Mouse (Mus musculus): ENCODE measurements around the gene Tmprss6.

The Tmprss6 gene

DNA sequence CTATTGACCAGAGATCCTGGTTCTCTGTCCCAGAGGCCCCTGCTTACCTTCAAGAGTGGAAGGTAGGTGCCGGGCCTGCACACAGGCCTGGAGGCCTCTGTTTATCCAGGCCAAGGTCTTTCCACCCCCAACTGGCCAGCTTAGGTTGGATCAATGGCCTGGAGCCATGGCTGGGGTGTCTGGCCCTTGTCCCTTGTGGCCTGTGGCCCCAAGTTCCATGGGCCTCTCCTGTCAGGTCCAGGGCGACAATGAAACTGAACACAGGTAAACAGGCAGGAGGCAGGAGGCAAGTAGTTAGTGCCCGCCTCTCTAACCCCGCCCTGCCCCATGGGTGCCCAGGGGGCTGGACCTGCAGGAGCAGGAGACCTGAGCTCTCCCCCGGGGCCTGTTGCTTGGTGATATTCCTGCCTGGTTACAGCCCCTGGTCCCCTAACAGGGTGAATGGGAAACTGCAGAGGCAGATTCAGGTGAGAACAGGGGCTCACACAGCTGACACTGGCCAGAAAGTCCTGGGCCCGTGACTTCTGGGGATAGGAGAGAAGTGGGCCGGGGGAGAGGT, at the start of gene Tmprss6:
Gene Tmprss6, minus strand, starts transcription at position 256 of the 559 bp plus-strand sequence.
- no peak for DNase-seq

DNA sequence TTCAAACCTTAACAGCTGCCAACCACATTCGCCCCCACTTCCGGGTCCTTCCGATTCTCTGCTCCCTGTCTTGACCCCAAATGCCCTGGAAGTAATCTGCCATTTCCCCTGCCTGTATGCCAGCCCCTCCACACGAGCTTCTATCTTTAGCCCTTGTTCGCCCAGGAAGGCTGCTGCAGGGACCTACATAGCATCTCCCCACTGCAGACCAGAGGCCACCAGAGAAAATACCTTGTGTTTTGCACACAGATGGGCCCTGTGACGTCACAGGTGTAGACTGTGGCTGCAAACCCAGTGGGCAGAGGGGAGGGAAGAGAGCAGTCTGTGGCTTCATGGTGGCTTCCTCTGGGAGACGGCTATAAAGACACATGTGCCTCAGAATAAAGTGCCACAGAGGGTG, 49.8 kb upstream of the Tmprss6 start:
- DNase-seq: no peak

DNA sequence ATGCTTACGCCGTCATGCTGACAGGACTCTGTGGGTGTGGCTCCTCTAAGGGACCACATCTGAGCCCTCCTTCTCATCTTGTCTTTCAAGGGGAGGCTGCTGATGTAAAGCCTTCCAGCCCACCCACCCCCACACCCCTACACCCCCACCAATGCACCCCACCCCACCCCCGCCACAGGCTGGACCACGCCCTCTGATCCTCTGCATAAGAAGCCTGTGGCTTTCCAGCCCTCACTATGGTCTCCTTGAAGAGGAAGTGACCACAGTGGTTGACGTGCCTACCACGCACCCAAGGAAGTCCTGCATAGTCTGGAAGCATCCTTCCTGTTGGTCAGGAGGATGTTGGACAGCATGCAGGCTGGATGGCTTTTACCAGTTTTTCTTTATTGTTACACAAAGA, 47.3 kb upstream of the Tmprss6 start:
- DNase-seq: no peak

DNA sequence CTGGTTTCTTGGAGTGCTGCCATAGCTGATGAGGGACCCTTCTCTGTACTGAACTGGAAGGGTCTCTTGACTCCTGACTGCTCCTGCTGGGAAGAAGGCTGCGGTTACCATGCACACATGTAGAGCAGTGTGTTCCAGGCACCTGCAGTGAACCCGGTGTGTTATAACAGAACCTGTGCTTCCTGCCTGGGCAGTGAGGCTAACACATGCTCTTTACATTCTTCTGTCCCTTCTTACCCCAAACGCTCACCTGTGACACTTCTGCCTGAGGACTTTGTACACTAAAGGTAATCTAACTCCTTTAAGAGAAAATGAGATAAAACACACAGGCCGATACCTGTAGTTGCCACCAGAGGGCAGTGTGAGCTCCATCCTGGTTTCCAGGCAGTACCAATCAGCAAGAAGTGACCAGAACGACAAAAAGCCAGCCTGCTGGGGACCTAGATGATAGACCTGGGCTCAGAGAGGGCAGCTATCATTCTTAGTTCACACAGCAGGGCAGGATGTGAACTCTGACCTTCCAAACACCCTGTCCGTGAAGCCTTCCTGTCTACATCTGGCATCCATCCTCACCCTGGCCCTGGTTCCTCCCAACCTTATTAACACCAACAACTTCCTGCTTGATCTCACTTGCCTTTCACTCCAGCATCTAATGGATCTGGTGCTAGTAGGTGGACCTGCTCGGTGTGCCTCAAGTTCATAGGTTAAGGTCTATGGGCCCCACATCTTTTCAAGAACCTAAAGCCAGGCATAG, 46.1 kb upstream of the Tmprss6 start:
- peak; percentile 57 for DNase-seq

DNA sequence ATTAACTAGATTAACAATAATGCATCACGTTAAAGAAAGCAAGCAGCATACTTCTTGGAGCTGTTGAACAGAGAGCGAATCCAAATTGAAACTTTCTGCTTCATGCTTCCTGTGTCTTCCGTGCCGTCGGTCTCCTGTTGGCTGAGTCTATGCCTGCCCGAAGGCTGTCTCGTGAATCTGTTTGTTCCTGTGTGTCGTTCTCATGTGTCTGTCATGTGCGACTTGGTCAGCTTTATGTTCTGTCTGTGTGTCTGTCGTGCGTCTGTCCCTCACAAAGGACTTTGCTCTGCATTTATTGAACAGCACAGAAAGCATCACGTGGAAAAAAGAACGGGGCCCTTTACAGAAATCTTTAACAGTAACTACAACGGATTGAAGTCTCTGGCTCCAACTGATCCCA, 44.6 kb upstream of the Tmprss6 start:
- no peak for DNase-seq

DNA sequence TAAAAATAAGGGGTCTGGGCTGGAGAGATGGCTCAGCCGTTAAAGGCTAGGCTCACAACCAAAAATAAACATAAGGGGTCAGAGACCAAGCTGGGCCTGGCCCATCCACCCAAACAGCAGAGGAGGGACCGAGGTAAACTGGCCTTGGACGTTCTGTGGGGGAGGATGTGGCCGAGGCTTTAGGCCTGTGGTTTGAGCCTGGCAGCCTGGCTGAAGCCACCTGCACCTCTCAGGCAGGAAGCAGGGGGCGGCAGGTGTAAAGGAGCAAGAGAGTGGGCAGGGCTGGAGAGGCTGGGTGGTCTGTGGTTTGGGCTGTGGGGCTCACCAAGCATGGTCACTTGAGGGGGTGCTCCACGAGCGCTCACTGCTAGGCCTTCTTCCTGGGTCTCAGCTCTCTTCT, 43.5 kb upstream of the Tmprss6 start:
- DNase-seq: no peak

DNA sequence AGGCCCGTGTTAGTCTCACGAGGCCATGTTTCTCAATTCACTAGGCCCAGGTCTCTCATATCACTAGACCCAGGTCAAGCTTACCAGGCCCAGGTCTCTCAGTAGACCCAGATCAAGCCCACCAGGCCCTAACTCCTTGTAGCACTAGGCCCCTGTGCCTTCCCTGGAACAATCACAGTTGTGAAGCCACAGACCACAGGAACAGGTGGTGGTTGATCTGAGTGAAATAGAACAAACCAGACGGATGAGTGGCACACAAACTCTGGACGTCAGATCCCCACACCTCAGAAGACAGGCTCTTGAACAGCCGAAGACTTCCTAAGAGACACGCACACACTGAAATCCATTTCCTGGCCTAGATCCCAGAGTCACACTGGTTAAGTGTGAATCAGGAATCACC, 42.3 kb upstream of the Tmprss6 start:
- no peak for DNase-seq

DNA sequence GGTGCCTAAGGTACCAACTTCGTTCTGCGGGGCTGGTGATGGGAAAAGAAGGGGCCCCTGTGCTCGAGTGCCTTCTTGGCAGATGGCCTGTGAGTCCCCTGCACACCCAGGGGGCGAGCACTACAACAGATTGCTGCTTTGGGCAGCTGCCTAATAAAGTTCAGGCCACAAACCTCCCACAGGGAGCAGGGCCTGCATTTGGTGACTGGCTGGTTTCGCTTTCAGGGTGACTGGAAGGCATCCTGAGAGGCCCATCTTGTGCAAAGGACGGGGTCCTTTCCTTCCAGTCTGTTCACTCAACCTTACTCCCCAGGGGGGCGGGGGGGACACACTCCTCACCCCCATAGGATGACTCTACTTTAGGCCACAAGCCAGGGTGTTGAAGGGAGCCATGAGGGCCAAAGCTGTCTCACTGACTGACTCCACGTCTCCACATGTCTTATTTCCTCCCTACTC, 41.7 kb upstream of the Tmprss6 start:
- DNase-seq: no peak

DNA sequence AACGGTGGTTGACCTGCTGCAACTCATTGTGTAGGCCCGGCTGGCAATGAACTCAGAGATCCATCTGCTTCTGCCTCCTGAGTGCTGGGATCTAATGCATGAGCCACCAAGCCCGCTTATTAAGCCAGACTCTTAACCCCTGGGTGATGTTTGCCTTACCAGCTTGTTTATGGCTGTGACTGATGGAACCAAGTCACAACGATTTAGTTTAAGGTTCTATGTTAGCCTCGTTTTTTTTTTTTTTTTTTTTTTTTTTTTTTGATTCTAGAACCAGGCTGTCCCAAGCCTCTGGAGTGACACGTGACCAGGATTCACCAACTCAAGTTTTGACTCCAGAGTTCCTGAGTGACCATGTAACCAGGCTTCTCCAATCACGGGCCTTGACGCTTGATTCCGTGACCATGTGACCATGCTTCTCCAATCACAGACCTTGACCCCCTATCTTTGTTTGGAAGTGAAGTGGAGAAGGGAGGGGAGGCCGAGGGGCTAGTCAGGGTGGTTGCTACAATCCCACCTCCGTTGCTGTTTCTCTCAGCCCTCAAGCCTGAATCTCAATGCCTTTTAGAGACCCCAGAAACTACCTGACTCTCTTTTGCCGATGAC, 41.0 kb upstream of the Tmprss6 start:
- no peak for DNase-seq

DNA sequence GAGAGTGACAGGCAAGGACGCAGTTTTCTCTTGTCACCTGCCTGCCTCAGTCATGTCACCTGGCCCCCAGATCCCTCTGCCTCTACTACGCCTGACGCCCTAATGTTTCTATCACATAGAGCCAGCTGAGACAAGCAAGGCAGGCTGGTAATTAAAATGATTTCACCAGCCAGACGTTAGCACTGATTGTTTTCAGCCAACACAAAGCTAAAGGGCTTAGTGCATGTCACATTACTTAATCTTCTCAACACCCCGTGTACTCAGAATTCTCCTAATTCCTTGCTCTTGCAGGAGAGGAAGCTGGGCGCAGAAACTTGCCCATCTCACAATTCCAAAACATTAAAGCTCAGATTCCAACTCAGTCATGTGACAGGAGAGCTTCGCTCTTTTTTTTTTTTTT, 40.0 kb upstream of the Tmprss6 start:
- DNase-seq: no peak

DNA sequence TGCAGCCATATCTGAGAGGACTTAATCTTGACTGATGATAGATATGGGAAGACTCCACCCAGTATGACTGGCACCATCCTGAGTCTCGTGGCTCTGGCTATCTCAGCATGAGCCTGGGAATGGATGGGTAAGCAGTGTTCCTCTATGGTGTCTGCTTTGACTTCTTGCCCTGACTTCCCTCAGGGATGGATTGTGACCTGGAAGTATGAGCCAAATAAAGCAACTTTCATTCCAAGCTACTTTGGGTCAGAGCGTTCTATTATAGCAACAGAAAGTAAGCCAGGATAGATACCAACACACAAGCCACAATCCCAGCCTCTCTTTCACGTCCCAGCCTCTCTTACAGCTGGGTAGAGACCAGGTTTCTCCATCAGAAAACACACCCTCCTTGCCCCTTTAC, 37.1 kb upstream of the Tmprss6 start:
- no peak for DNase-seq

DNA sequence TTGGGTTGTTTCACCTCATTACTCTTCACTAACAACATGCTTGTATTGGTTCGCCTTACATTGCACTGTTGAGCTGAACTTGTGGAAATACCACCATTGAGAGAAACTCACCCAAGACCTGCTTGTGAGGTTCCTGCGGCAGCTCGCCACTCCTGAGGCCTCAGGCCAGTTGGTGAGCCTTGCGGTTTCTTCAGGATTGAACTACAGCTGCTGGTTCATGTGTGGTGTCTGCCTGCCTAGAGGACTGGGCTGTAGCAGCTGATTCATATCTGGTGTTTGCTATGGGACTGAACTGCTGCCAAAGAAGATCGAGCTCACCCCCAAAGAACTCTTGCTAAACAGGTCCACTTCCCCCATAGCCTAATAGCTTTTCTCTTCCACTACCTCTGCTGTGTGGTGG, 36.4 kb upstream of the Tmprss6 start:
- DNase-seq: no peak

DNA sequence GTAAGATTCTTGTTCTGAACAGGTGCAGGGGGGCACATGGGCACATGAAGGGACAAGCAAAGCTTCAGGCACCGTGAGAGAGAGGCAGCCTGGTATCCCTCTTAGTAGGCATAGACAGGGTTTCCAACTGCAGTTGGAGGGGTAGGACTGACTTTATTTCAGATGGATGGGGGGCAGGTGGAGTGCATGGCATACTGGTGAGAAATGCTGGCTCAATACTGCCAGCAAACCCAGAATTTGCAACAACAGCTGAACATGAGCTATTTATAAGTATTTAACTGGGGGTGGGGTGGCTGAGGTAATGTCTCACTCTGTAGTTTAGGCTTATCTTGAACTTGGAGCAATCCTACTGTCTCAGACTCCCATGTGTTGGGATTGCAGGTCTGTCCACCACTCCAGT, 35.6 kb upstream of the Tmprss6 start:
- DNase-seq: no peak

DNA sequence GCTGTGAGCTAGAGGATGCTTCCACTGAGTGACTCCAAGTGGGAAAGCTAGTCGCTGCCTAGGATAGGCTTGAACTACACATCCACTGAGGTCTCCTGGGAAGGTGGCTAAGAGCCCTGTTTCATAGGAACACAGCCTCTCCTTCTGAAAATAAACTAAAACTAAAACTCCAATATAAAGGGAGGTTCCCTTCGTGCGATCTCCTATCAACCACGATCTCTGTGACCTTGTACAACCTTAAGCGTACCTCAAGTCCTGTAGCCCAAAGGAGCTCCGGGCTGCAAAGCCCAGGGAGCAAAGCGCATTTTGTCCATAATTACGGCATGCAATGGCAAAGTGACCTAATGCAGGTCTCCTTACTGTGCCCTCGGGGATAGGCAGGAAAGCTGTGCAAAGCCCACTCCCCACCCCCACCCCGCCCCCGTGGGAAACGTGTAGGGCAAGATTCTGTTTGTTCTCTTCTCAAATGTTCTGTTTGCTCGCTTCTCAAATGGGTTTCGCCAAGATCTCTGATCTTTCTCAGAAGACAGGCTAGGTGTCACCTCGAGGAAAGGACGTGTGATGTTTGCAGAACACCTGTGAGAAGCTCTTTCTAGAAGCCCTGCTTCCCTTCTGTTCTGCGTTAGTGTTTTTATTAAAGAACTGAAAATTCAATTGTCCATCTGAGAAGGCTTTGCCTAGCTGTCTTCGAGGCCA, 34.2 kb upstream of the Tmprss6 start:
- no peak for DNase-seq

DNA sequence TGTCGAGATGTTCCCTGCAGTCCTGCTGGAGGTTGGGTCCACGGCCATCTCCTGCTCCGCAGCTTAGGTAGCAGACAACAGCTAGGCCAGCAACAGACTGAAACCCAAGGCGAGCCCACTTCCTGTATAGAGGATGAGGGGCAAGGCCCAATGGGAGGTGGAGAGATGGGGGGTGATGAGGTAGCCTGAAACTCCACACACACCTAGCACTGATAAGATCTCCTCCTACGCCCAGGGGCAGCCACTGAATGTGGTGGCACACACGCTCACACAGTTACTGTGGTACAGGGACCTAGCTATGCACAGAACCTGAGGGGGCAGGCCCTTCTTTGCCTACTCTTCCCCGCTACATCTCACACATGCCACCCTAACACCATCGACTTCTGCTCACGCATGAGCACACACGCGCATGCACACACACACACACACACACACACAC, 26.6 kb upstream of the Tmprss6 start, which contains the start of gene Il2rb:
Gene Il2rb, minus strand, starts transcription at position 304 of the 439 bp plus-strand sequence.
- no peak for DNase-seq

DNA sequence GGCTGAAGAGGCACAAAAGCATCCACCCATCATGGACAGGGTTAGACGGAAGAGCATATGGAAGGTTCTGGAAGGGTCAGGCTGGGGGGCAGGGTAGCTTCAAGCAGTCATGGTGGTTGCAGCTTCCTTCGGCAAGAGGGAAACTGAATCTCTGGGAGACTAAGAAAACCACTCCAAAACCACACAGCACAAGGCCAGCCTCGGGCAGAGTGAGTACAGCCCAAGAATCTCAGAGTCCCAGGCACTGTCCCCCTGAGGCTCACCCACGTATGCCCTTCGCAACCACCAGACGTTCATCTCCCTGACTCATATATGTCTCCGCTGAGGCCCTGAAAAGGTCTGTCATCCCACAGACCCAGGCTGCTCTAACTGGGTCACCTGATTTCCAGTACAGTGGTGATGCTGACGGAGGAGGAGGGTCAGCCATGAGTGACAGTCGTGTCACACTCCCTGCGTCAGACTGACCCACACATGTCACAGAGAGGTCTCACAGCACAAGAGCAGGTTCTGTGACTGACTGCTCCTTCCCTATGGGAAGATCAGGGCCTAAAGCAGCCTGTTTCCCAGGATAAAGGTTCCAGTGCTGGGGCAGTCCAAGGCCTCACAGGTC, 25.1 kb upstream of the Tmprss6 start:
- DNase-seq: no peak

DNA sequence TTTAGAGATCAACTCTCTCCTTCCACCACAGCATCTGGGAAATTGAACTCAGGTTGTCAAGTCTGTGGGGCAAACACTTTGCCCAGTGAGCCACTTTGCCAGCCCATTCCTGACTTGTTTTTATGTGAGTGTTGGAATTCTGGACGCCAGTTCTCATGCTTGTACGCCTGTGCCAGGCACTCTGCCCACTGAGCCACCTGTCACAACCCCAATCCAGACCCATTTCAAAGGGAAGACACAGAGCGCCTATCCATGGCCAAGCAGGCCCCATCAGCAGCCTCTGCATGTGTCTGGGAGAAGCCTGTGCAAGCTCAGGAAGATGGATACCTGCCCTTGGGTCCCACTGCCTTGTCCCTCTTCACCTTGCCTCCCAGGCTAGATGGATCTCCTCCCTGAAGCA, 22.9 kb upstream of the Tmprss6 start:
- no peak for DNase-seq

DNA sequence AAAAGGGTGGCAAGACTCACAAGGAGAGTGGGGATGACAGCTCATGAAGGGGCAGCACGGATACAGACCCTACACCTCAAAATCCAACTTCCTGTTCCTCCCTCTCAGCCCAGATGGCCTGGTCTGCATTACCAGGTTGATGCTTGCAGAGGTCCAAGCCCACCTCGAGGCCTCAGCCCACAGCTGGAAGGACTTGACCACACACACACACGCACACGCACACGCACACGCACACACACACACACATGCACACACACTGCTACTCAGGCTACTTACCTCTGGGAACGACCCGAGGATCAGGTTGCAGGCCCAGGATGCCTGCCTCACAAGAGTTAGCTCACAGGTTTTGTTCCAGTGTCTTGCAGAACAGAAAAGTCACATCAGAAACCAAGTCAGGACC, 21.5 kb upstream of the Tmprss6 start:
- no peak for DNase-seq

DNA sequence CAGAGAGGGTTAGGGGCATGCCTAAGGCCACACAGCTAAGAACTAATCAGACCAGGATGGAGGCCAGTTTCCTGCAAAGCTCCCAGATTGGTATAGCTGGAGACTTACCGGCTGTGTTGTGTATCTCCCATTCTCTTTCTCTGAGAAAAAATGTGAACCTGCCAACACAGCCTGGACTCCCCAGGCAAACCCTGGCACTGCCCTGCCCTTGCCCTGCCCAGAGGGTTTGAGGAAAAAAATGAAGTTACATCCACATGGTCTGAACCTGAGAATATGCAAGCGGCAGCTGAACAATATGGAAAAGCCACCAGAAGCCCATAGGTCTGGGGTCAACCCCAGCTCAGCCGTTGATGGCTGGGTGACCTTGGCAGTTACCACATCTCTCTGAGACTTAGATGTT, 20.8 kb upstream of the Tmprss6 start:
- no peak for DNase-seq

DNA sequence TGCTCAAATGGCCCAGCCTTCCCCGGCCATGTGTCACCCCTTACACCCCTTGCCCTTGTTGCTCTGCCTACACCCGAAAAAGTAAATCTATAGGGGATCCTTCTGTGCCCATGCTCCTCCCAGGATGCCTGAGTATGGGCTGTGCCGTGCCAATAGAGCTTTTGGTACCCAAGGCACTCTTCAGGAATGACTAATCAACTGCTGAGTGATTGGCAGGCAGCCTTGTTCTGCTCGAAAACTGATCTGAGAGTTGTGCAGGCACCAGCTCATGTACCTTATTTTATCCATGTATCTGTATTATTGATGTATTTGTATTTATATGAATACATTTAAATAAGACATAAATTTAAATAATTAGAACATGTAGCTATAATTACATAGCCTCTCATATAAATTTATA, 18.6 kb upstream of the Tmprss6 start:
- no peak for DNase-seq

DNA sequence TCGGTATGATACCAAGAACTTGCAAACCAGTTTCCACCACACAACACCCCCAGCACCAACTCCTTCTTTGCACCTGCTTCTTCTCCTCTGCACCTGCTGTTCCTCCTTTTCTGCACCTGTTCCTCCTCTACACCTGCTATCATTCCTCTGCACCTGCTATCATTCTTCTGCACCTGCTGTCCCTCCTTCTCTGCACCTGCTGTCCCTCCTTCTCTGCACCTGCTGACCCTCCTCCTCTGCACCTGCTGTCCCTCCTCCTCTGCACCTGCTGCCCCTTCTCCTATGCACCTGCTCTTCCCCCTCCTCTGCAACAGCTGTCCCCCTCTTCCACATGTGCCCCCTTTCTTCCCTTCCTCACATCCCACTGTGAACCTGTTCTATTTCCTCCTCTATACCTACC, 18.1 kb upstream of the Tmprss6 start:
- no peak for DNase-seq

DNA sequence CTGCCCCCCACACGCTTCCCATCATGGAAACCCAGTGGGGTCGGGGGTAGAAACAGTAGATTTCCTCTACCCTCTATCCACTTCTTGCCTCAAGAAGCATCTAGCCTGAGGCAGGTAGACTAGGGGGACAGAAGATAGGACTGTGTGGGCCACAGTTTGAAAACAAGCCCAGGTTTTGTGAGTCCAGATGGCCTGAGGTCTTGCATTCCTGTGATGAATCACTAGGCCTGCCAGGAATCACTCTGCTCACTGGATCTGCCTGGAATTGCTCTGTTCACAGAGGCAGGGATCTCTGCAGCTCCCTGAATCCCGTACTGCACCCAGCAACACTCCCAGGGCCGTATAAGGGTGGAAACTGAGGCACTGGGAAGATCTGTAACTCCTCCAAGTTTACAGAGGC, 14.9 kb upstream of the Tmprss6 start:
- DNase-seq: no peak

DNA sequence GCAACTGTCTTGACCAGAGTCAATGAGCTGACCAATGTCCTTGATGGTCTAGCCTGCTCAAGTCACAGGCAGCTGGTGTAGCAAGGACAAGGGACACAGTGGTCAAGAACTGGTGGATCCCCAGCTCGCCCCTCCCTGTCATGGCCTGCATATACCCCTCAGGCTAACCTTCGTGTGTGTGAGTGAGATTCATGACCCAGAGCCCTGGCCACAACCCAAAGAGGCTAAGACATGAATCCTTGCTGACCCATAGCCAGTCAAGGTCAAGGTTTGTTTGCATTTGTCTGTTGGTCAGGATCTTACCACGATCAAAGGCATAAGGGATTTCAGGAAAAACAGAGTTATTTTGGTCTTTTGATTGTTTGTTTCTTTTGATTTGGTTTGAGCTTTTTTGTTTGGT, 14.1 kb upstream of the Tmprss6 start:
- DNase-seq: no peak

All from kidney, adult 11 months (tissue).